Mouse (Mus musculus): ENCODE data around the gene Cul5. TPM values are rescaled to one million over a fixed set of nuclear protein-coding genes. Genes with fewer than 3 reads are reported as not detected.

The Cul5 gene
- 42.6 to 51.6 TPM (median 49.2 TPM) in 3 replicates for total RNA-seq (2017)

- no peak for ATAC-seq (replicated peaks; ENCODE audit: insufficient number of reproducible peaks, low FRiP score, low TSS enrichment, poor library complexity, severe bottlenecking)
Measured at GRCm38 (mm10) chr9:53669680-53670219, at the start of gene Cul5. Gene Cul5, minus strand, starts transcription at chr9:53670014.

DNA sequence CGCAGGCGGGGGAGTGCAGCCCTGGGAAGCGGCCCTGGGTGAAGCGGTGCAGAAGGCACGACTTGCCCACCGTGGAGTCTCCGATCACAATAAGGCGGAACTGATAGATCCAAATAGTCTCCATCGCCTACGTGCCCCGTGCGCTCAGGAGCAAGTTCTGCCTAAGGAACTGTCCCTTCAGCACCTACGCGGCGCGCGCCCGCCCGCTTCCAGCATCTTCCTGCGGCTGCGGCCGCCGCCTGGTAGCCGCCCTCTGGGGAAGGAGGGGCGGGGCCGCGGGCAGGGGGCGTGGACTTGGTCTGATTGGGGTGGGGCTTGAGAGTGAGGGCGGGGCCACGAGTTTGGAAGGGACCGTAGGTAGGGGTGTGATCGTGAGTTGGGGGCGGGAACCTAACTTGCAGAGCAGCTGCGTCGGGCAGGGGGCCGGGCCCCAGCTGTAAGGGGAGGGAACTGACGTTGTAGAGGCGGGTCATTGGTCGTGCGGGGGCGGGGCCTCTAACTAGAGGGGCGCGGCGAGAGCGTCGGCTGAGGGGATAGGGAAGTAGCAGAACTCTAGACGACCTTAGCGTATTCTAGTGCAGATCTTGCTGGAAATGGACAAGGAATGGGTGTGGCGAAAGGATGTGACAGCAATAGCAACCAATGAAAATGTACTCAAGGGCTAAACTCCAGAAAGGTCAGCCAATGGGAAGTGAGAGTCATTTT, 36.3 kb upstream of the Cul5 start, which contains the start of gene Rab39:
TSS of gene Rab39 (minus strand) at position 241 of the 705 bp plus-strand sequence.
- peak; percentile 97 for ATAC-seq (replicated peaks; ENCODE audit: insufficient number of reproducible peaks, low FRiP score, low TSS enrichment, poor library complexity, severe bottlenecking)

- peak; percentile 16; the same call in 1 of the 2 replicates for ATAC-seq (replicated peaks; ENCODE audit: insufficient number of reproducible peaks, low FRiP score, low TSS enrichment, poor library complexity, severe bottlenecking)
Measured at GRCm38 (mm10) chr9:53705491-53705991, 35.7 kb upstream of the Cul5 start.

GRCm38 (mm10) chr9:53702991-53703390, 33.2 kb upstream of the Cul5 start:
- ATAC-seq (replicated peaks; ENCODE audit: insufficient number of reproducible peaks, low FRiP score, low TSS enrichment, poor library complexity, severe bottlenecking) = no peak

DNA sequence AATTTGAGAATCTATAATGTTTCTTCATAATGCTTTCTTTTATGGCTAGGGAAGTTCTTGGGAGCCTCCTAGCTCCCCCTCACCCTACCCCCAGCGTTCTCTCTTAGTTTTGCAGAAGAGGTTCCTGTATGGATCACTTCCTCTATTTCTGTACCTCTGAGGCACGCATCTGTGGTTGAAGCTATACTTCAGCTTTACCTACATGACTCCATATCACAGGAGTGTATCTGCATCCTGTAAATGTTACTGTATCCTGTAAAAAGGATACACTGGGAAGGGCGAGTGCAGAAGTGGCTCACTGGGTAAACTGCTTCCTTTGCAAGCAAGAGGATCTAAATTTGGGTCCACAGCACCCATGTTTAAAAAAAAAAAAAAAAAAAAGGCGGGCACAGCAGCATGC, 30.7 kb upstream of the Cul5 start:
- ATAC-seq (replicated peaks; ENCODE audit: insufficient number of reproducible peaks, low FRiP score, low TSS enrichment, poor library complexity, severe bottlenecking) = peak; percentile 56

DNA sequence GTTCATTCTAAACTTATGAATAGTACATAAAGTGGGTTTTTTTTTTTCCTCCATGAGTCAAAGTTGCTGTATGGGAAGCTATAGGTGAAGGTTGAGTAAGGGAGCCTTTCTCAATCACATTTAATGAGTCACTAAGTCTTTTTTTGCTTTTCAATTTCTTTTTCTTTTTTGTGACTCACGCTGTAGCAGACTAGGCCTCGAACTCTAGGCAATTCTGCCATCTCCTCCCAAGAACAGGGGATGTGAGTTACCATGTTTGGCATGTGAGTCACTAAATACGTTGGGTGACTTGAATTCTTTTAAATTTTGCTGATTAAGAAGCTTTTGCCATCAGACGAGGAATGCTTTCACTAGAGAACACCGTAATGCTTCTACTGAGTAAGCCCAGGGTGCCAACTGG, 26.0 kb upstream of the Cul5 start:
- no peak for ATAC-seq (replicated peaks; ENCODE audit: insufficient number of reproducible peaks, low FRiP score, low TSS enrichment, poor library complexity, severe bottlenecking)

- peak; percentile 63; the same call in 1 of the 2 replicates for ATAC-seq (replicated peaks; ENCODE audit: insufficient number of reproducible peaks, low FRiP score, low TSS enrichment, poor library complexity, severe bottlenecking)
Measured at GRCm38 (mm10) chr9:53693718-53694117, 23.9 kb upstream of the Cul5 start.

- no peak for ATAC-seq (replicated peaks; ENCODE audit: insufficient number of reproducible peaks, low FRiP score, low TSS enrichment, poor library complexity, severe bottlenecking)
Measured at GRCm38 (mm10) chr9:53691745-53692670, 22.2 kb upstream of the Cul5 start.

DNA sequence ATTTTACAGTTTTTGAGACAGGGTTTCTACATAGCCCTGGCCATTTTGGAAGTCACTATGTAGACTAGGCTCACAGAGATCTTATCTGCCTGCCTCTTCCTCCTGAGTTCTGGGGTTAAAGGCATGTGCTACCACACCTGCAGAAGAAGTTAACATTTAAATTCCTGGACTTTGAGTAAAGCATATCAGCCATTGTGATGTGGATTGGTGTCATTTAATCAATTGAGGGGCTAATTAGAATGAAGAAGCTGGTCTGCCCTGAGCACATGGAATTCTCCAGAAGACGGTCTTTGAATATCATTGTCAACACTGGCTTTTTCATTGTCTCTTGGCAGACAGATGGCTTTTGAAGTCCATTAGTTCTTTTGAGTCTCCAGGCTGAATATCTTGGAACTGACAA, 11.0 kb upstream of the Cul5 start:
- ATAC-seq (replicated peaks; ENCODE audit: insufficient number of reproducible peaks, low FRiP score, low TSS enrichment, poor library complexity, severe bottlenecking) = no peak

- ATAC-seq (replicated peaks; ENCODE audit: insufficient number of reproducible peaks, low FRiP score, low TSS enrichment, poor library complexity, severe bottlenecking) = no peak
Measured at GRCm38 (mm10) chr9:53676921-53677320, 7.1 kb upstream of the Cul5 start.

- ATAC-seq (replicated peaks; ENCODE audit: insufficient number of reproducible peaks, low FRiP score, low TSS enrichment, poor library complexity, severe bottlenecking) = peak; percentile 96
Measured at GRCm38 (mm10) chr9:53673571-53673970, 3.8 kb upstream of the Cul5 start.

DNA sequence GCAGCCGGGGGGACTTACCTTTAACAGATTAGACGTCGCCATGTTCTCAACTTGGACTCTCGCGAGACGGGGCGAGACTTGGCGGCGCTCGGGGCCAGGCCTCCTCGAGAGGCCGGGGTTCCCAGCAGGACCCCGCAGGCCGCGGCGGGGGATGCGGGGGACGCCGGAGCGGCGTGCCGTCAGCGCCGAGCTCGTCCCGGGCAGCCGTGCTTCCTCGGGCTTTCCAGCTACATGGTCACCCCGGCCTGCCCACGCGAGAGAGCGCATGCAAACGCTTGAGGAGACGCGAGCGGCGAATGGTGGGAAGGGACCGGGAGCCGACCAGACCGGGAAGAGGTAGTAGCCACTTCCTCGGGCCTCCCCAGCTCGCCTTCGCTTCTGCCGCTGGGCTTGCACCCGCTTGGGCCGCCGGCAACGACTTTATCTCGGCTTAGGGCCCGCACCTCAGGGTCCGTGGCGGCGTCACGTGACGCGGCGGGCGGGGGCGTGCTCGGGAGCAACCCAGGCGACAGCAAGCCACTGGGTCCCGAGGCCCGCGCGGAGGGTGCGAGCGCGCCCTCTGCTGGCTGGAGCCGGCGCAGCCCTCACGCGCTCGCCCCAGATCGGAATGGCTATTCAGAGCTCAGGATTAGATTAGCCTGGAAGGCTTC, 2.7 kb downstream of the Cul5 start:
- ATAC-seq (replicated peaks; ENCODE audit: insufficient number of reproducible peaks, low FRiP score, low TSS enrichment, poor library complexity, severe bottlenecking) = peak; percentile 78

- no peak for ATAC-seq (replicated peaks; ENCODE audit: insufficient number of reproducible peaks, low FRiP score, low TSS enrichment, poor library complexity, severe bottlenecking)
Measured at GRCm38 (mm10) chr9:53666665-53667019, 3.2 kb downstream of the Cul5 start.

- no peak for ATAC-seq (replicated peaks; ENCODE audit: insufficient number of reproducible peaks, low FRiP score, low TSS enrichment, poor library complexity, severe bottlenecking)
Measured at GRCm38 (mm10) chr9:53665428-53665827, 4.4 kb downstream of the Cul5 start.

DNA sequence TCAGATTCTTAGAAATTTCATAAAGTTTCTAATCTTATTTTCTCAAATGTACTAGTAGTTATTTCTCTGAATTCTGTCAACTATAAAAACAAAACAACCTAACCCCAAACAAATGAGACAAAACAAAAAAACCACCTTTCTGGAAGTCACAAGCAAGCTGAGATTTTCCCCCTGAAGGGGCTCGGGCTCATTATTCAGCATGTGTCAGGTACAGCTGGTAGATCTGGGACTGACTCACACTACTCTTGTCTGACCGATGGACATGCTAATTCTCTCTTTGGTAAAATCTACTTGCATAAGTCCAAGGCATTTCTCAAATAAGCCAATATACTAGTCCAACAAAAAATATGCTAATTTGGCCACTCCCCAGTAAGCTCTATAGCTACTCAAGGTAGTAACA, 5.0 kb downstream of the Cul5 start:
- no peak for ATAC-seq (replicated peaks; ENCODE audit: insufficient number of reproducible peaks, low FRiP score, low TSS enrichment, poor library complexity, severe bottlenecking)

DNA sequence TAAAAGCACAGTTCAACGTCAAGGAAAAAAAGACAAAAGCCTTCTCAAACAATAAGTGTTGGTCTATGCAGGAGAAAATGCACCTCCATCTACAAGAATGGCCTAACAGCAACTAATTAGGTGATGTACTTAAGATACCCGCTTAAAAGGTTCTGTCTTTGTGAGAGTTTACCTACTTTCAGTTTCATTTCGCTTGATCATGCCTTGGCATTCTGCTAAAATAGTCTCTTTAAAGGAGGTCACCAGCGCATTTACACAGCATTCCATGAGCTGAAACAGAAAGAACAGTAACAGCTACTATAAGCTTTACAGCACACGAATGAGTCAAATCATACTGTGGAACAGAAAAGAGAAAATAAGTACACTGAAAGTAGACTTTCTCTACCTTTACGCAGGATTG, 35.0 kb downstream of the Cul5 start:
- no peak for ATAC-seq (replicated peaks; ENCODE audit: insufficient number of reproducible peaks, low FRiP score, low TSS enrichment, poor library complexity, severe bottlenecking)

GRCm38 (mm10) chr9:53615246-53615645, 54.6 kb downstream of the Cul5 start:
- ATAC-seq (replicated peaks; ENCODE audit: insufficient number of reproducible peaks, low FRiP score, low TSS enrichment, poor library complexity, severe bottlenecking) = no peak

DNA sequence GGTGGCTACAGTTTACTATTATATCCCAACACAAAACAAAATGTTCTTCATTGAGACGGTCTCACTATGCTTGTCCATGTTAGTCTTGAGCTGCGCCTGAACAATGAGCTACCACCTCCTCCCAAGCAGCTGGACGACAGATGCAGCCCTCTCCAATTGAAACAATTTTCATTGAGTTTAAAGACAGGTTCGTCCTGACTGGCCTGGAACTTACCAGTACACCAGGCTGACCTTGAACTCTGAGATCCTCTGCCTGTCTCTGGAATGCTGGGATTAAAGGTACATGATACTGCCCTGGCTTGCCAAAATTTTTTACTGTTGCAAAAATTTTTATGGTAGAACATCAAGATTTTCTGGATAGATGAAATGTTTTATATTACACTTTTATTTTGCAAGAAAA, 55.5 kb downstream of the Cul5 start:
- no peak for ATAC-seq (replicated peaks; ENCODE audit: insufficient number of reproducible peaks, low FRiP score, low TSS enrichment, poor library complexity, severe bottlenecking)
